Mouse (Mus musculus) liver, embryonic 14.5 days (tissue): ENCODE measurements around the gene Myom1. TPM values are rescaled to one million over a fixed set of nuclear protein-coding genes. Genes with fewer than 3 reads are reported as not detected.

Experiments used
- ATAC-seq: fragments of 200-750 bp; cut with Nextera tagmentation; 2 replicates; pipeline ENCODE4 v1.8.0; 2017; ENCODE audit warnings: moderate number of reproducible peaks, mild to moderate bottlenecking, moderate library complexity; ENCODE audit not compliant: insufficient read depth
- DNase-seq, 3 experiments: peaks; one replicate each; pipeline ENCODE4 v3.0.0-alpha.2; 2012 to 2013; ENCODE audit warnings: low read depth in 3 of 3, low spot score in 3 of 3
- H3K27ac ChIP-seq: fragments of 300-500 bp; sonication (generic); 2 replicates; pipeline ENCODE4 v1.5.1; 2014; ENCODE audit warnings: moderate library complexity, mild to moderate bottlenecking, control low read depth, inconsistent platforms
- H3K27me3 ChIP-seq: fragments of 300-500 bp; sonication (generic); 2 replicates; pipeline ENCODE4 v1.6.1; 2014; ENCODE audit warnings: mild to moderate bottlenecking, low read length, moderate library complexity; ENCODE audit not compliant: control insufficient read depth, insufficient read depth
- H3K36me3 ChIP-seq: fragments of 300-500 bp; sonication (generic); replicated peaks from 2 replicates; pipeline ENCODE4 v1.6.1; 2014; ENCODE audit warnings: low read depth; ENCODE audit not compliant: control insufficient read depth, insufficient read depth
- H3K4me1 ChIP-seq, 2 experiments: fragments of 200-500 bp in 1 of 2; fragments of 300-500 bp in 1 of 2; sonication (generic) in 1 of 2; replicated peaks; 2 replicates each; pipeline ENCODE4 v1.6.1; 2012 to 2014; ENCODE audit warnings: antibody characterized with exemption in 1 of 2, inconsistent platforms in 1 of 2, low read length in 1 of 2; ENCODE audit not compliant: control insufficient read depth in 2 of 2, insufficient read depth in 2 of 2
- H3K4me2 ChIP-seq: fragments of 300-500 bp; sonication (generic); 2 replicates; pipeline ENCODE4 v1.6.1; 2014; ENCODE audit warnings: low read depth, mild to moderate bottlenecking, control low read depth, moderate library complexity
- H3K4me3 ChIP-seq, 2 experiments: fragments of 200-500 bp in 1 of 2; fragments of 300-500 bp in 1 of 2; sonication (generic) in 1 of 2; 2 replicates each; pipeline ENCODE4 v1.5.1; 2012 to 2014; ENCODE audit warnings: low read depth in 2 of 2, low read length in 2 of 2, mild to moderate bottlenecking in 2 of 2, control low read depth in 1 of 2, inconsistent platforms in 1 of 2, moderate library complexity in 1 of 2; ENCODE audit not compliant: insufficient read depth in 1 of 2
- H3K9ac ChIP-seq: fragments of 300-500 bp; sonication (generic); replicated peaks from 2 replicates; pipeline ENCODE4 v1.6.1; 2014; ENCODE audit warnings: mild to moderate bottlenecking, control low read depth, moderate library complexity
- H3K9me3 ChIP-seq: fragments of 300-500 bp; sonication (generic); 2 replicates; pipeline ENCODE4 v1.6.1; 2016; ENCODE audit warnings: low read length, mixed read lengths; ENCODE audit not compliant: control insufficient read depth
- CTCF ChIP-seq: IDR thresholded peaks from 2 replicates; pipeline ENCODE4 v1.5.1; 2016; ENCODE audit warnings: antibody characterized with exemption, low read depth, control low read depth
- EP300 ChIP-seq: IDR thresholded peaks from 2 replicates; pipeline ENCODE4 v1.6.1; 2016; ENCODE audit warnings: antibody characterized with exemption, low read depth
- WGBS: fragments of 180-500 bp; shearing (Covaris S2); extraction: QIAGEN DNeasy Blood & Tissue Kit; methylation state at CpG from one replicate; pipeline ENCODE4 v1.1.7; 2014; ENCODE audit not compliant: insufficient replicate concordance; 5-methylcytosine and 5-hydroxymethylcytosine counted together
- polyA plus RNA-seq, 2 experiments: library from polyadenylated mRNA; depleted of rRNA in 1 of 2; stranded (reverse) in 1 of 2; unstranded in 1 of 2; fragments of >200 nt; fragmentation: Nextera tagmentation in 1 of 2; extraction: Ambion mirVana in 1 of 2; gene quantifications; 2 replicates each; pipeline versions ENCODE4 v1.2.1 to v1.2.3; 2012 to 2014

Gene Myom1
- polyA plus RNA-seq, 2 experiments: 1.6 to 2.6 TPM

GRCm38 (mm10) chr17:71110753-71111265, 108.4 kb downstream of the Myom1 start:
- no peaks in the 10 kb centered on the region for H3K27me3 ChIP-seq
- H3K9ac ChIP-seq: no peak overlapping the region
- no peak overlapping the region for H3K4me3 ChIP-seq
- no peaks in the 10 kb centered on the region for H3K4me1 ChIP-seq
- H3K4me2 ChIP-seq: no peak overlapping the region
- H3K36me3 ChIP-seq: no peaks in the 10 kb centered on the region
- TF ChIP-seq EP300 (no peak), CTCF (no peak)
- DNase-seq: no peak
- 71% methylated on average over 6 of the region's 6 CpGs for WGBS
- no peaks in the 10 kb centered on the region for H3K9me3 ChIP-seq
- ATAC-seq: no peak
- no peak overlapping the region for H3K27ac ChIP-seq

- no peaks in the 10 kb centered on the region for H3K27me3 ChIP-seq
- no peak overlapping the region for H3K9ac ChIP-seq
- ATAC-seq (no peak), DNase-seq (no peak)
- no peaks in the 10 kb centered on the region for H3K36me3 ChIP-seq
- no peaks in the 10 kb centered on the region for H3K9me3 ChIP-seq
- no peaks in the 10 kb centered on the region for H3K4me1 ChIP-seq
- no peak overlapping the region for H3K4me3 ChIP-seq
- no peak overlapping the region for H3K4me2 ChIP-seq
- TF ChIP-seq CTCF (no peak), EP300 (no peak)
- no peak overlapping the region for H3K27ac ChIP-seq
- 50% methylated on average over 3 of the region's 3 CpGs for WGBS
Observed at GRCm38 (mm10) chr17:71112689-71113088, 110.3 kb downstream of the Myom1 start.

- ATAC-seq: no peak
- Histone ChIP-seq H3K4me2 (no peak overlapping the region), H3K4me3 (no peak overlapping the region), H3K36me3 (no peaks in the 10 kb centered on the region), H3K27me3 (no peaks in the 10 kb centered on the region), H3K9ac (no peak overlapping the region), H3K4me1 (no peaks in the 10 kb centered on the region), H3K9me3 (no peaks in the 10 kb centered on the region), H3K27ac (no peak overlapping the region)
- TF ChIP-seq EP300 (no peak), CTCF (no peak)
- DNase-seq: no peak
- 76% methylated on average over 4 of the region's 4 CpGs for WGBS
Observed at GRCm38 (mm10) chr17:71114282-71114681, 111.8 kb downstream of the Myom1 start.

DNA sequence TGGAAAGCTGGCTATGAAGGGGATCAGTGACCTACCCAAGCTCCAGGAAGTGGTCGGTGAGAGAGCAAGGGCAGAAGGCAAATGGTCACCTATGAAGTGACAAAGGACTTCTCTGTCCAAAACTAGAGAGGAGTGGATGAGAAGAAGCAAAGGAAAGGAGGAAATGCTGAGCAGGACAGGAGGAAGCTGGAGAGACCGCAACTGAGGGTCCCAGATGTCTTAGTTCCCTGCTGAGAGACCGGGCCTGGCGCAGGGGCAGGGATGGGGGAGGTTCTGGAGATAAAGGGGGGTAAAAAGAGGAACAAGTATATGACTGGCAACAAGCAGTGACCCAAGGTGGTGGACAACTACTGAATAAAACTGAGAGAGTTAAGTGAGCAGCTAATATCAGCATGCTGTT, 115.5 kb downstream of the Myom1 start:
- no peaks in the 10 kb centered on the region for H3K27me3 ChIP-seq
- ATAC-seq: no peak
- DNase-seq: no peak
- TF ChIP-seq CTCF (no peak), EP300 (no peak)
- H3K4me1 ChIP-seq: peaks cover 0 to 7% of the 10 kb centered on the region in 2 experiments; a peak in 2 of 4 replicates
- no peak overlapping the region for H3K4me3 ChIP-seq
- no peaks in the 10 kb centered on the region for H3K9me3 ChIP-seq
- no peaks in the 10 kb centered on the region for H3K36me3 ChIP-seq
- H3K27ac ChIP-seq: no peak overlapping the region
- no peak overlapping the region for H3K9ac ChIP-seq
- H3K4me2 ChIP-seq: no peak overlapping the region
- WGBS: 16% methylated on average over 4 of the region's 4 CpGs

GRCm38 (mm10) chr17:71118607-71119006, 116.2 kb downstream of the Myom1 start:
- no peak for TF ChIP-seq CTCF
- TF ChIP-seq EP300: no peak
- no peak overlapping the region for H3K4me2 ChIP-seq
- H3K4me1 ChIP-seq: peaks cover 0 to 7% of the 10 kb centered on the region in 2 experiments; a peak in 2 of 4 replicates
- DNase-seq: no peak
- no peaks in the 10 kb centered on the region for H3K36me3 ChIP-seq
- H3K27me3 ChIP-seq: no peaks in the 10 kb centered on the region
- no peak for ATAC-seq
- WGBS: 46% methylated on average over 4 of the region's 4 CpGs
- H3K9me3 ChIP-seq: no peaks in the 10 kb centered on the region
- H3K27ac ChIP-seq: no peak overlapping the region
- no peak overlapping the region for H3K4me3 ChIP-seq
- no peak overlapping the region for H3K9ac ChIP-seq
